Comparison of ENCODE assay signal across 10 mouse cellular contexts in the genomic region with DNA sequence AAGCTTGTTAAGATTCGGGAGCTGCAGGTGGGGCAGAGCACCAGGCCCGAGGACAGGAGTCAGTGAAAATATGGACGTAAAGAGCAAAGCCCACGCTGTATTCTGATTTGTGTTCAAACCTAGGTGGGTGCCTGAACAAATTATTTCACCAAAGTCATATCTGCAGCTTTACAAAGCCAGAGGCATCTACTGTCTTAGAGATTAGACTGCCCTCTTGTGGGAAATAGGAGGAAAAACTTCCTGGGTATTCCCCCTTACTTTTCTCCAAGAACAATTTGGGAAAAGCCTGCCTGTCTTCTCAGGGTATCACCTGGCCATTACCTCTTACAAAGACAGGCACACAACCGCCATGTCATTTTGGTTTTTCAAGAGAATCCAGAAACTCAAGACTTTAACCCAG. TPM values are rescaled to one million over a fixed set of nuclear protein-coding genes. Genes with fewer than 3 reads are reported as not detected.
DNase-seq lines count a peak whose midpoint lies in the region; ATAC-seq and TF ChIP-seq lines count a peak whose summit lies in the region.
"Had no signal": no experiment of that assay in that cellular context is flagged by ENCODE, and none has a peak within 500 bp of the region (broad histone marks: within the 10 kb centered on the region; RNA-seq: fewer than 3 reads in every experiment).

No protein-coding gene starts in this region.

- ATAC-seq in hindbrain, embryonic 13.5 days (ENCODE audit: low FRiP score): 0 out of 2 replicates have a peak, but pooled peaks have one; percentile 44
- ATAC-seq in forebrain, embryonic 16.5 days: 0 out of 2 replicates have a peak, but pooled peaks have one; percentile 31
- ATAC-seq in megakaryocyte, adult 5-6 weeks (ENCODE audit: poor library complexity, severe bottlenecking): no peak
- ATAC-seq in granulocyte monocyte progenitor cell, adult 5-6 weeks (replicated peaks; ENCODE audit: poor library complexity, severe bottlenecking): no peak

- H3K9ac ChIP-seq in hindbrain, embryonic 13.5 days: no peak overlapping the region
- H3K9ac ChIP-seq in ES-E14 (ENCODE audit: insufficient read depth, low read depth, low read length, poor library complexity, severe bottlenecking): no peak overlapping the region
- H3K9ac ChIP-seq in forebrain, embryonic 16.5 days (replicated peaks; ENCODE audit: low read depth, low read length): no peak overlapping the region

- no peaks in the 10 kb centered on the region for H3K27me3 ChIP-seq in hindbrain, embryonic 13.5 days
- no peaks in the 10 kb centered on the region for H3K27me3 ChIP-seq in hindbrain, embryonic 10.5 days (ENCODE audit: insufficient read depth, poor library complexity, severe bottlenecking)
- no peaks in the 10 kb centered on the region for H3K27me3 ChIP-seq in forebrain, embryonic 16.5 days (replicated peaks; ENCODE audit: control insufficient read depth, insufficient read depth, low read length)

- no peak overlapping the region for H3K4me2 ChIP-seq in hindbrain, embryonic 13.5 days
- H3K4me2 ChIP-seq in forebrain, embryonic 16.5 days (ENCODE audit: low read length): no peak overlapping the region

- no peak overlapping the region for H3K4me3 ChIP-seq in hindbrain, embryonic 13.5 days
- H3K4me3 ChIP-seq in hindbrain, embryonic 10.5 days: no peak overlapping the region
- no peak overlapping the region for H3K4me3 ChIP-seq in ES-E14 (ENCODE audit: insufficient read depth in 1 of 2, low read depth in 1 of 2, low read length in 2 of 2, poor library complexity in 1 of 2, severe bottlenecking in 1 of 2)
- no peak overlapping the region for H3K4me3 ChIP-seq in forebrain, embryonic 16.5 days (replicated peaks; ENCODE audit: low read length)

- no peak overlapping the region for H3K27ac ChIP-seq in hindbrain, embryonic 13.5 days
- H3K27ac ChIP-seq in hindbrain, embryonic 10.5 days: no peak overlapping the region
- H3K27ac ChIP-seq in ES-E14 (ENCODE audit: insufficient read depth, low read depth, low read length, poor library complexity, severe bottlenecking): no peak overlapping the region
- no peak overlapping the region for H3K27ac ChIP-seq in forebrain, embryonic 16.5 days (ENCODE audit: low read length)

- no peaks in the 10 kb centered on the region for H3K36me3 ChIP-seq in hindbrain, embryonic 13.5 days
- no peaks in the 10 kb centered on the region for H3K36me3 ChIP-seq in hindbrain, embryonic 10.5 days
- H3K36me3 ChIP-seq in ES-E14 (ENCODE audit: control insufficient read depth, insufficient read depth, low read length, poor library complexity, severe bottlenecking): no peaks in the 10 kb centered on the region
- no peaks in the 10 kb centered on the region for H3K36me3 ChIP-seq in forebrain, embryonic 16.5 days (ENCODE audit: control insufficient read depth, insufficient read depth)

- 65% methylated on average over 5 of the region's 5 CpGs for WGBS in hindbrain, embryonic 13.5 days
- WGBS in hindbrain, embryonic 10.5 days: 59% methylated on average over 5 of the region's 5 CpGs
- WGBS in forebrain, embryonic 16.5 days: 61% methylated on average over 5 of the region's 5 CpGs

- H3K9me3 ChIP-seq in hindbrain, embryonic 13.5 days: no peaks in the 10 kb centered on the region
- no peaks in the 10 kb centered on the region for H3K9me3 ChIP-seq in hindbrain, embryonic 10.5 days
- no peaks in the 10 kb centered on the region for H3K9me3 ChIP-seq in ES-E14 (ENCODE audit: control insufficient read depth, insufficient read depth, low read depth, low read length)
- H3K9me3 ChIP-seq in forebrain, embryonic 16.5 days (ENCODE audit: control insufficient read depth, low read length): no peaks in the 10 kb centered on the region

- no peak for DNase-seq in hindbrain, embryonic 10.5 days (ENCODE audit: low spot score)
- DNase-seq in 3T3-L1 (ENCODE audit: low read depth, low spot score) (peak; percentile 59), ES-E14 (ENCODE audit: low read depth, low spot score) (peak; percentile 15)
- DNase-seq in right cerebral cortex, adult 18-20 months: no peak
- DNase-seq: adrenal gland, postnatal 36 days had no signal

- in situ Hi-C loops in ES-E14 (cut with MboI; ENCODE audit: low sequenced_read_pairs in 2 of 2, unreplicated experiment in 2 of 2): loop anchor here (25.0 kb wide), 2 partner anchors 708 to 1383 kb away; no protein-coding TSS in a partner anchor

- H3K4me1 ChIP-seq in hindbrain, embryonic 13.5 days (replicated peaks): peaks cover 15% of the 10 kb centered on the region; the same call in 1 of the 2 replicates
- no peaks in the 10 kb centered on the region for H3K4me1 ChIP-seq in hindbrain, embryonic 10.5 days (replicated peaks)
- H3K4me1 ChIP-seq in ES-E14 (ENCODE audit: control insufficient read depth in 2 of 2, insufficient read depth in 2 of 2, low read length in 2 of 2, poor library complexity in 1 of 2): no peaks in the 10 kb centered on the region
- H3K4me1 ChIP-seq in forebrain, embryonic 16.5 days (replicated peaks; ENCODE audit: control insufficient read depth, insufficient read depth, low read length): no peaks in the 10 kb centered on the region

TF ChIP-seq in ES-E14, 5 proteins besides CTCF, POLR2A, EP300 and RAD21:
- no peak for TF ChIP-seq MAFK (IDR thresholded peaks at IDR 0.05; ENCODE audit: insufficient read depth, low read depth, low read length)
- TF ChIP-seq ZNF384 (IDR thresholded peaks at IDR 0.05; ENCODE audit: low read depth, low read length): no peak
- TF ChIP-seq ZC3H11A (IDR thresholded peaks at IDR 0.05; ENCODE audit: borderline replicate concordance, low read depth, low read length): peak; percentile 56; the same call in 1 of the 2 replicates
- TF ChIP-seq CHD2 (IDR thresholded peaks at IDR 0.05; ENCODE audit: low read depth, low read length): no peak
TF ChIP-seq in ES-E14: peak in this region for 1.

RNA-seq across cellular contexts. Expression of gene Saxo1, which starts 12.5 kb away (rescaled TPM):
- polyA plus RNA-seq in hindbrain, embryonic 13.5 days (2015; fragmentation: Nextera tagmentation; extraction: Ambion mirVana): not detected in 2 replicates
- not detected in 2 replicates for polyA plus RNA-seq in hindbrain, embryonic 10.5 days (2016; fragmentation: Nextera tagmentation; extraction: Ambion mirVana)
- total RNA-seq in ES-E14 (2012; rRNA removed): 0.21 and 0.31 TPM in 2 replicates
- not detected in 2 replicates for polyA plus RNA-seq in forebrain, embryonic 16.5 days (2015; fragmentation: Nextera tagmentation; extraction: Ambion mirVana)
- total RNA-seq in megakaryocyte, adult 5-6 weeks (2015): not detected in 2 replicates
- not detected in 2 replicates for total RNA-seq in megakaryocyte, adult 5-6 weeks (2017)
- not detected in 2 replicates for total RNA-seq in granulocyte monocyte progenitor cell, adult 5-6 weeks (2014; fragmentation: Nextera tagmentation)
- not detected in 2 replicates for total RNA-seq in granulocyte monocyte progenitor cell, adult 5-6 weeks (2017)
- total RNA-seq: adrenal gland, postnatal 36 days had no signal
- polyA plus RNA-seq: large intestine, adult 2 months had no signal

RNA-seq across cellular contexts. Expression of gene Rraga, which starts 29.9 kb away (rescaled TPM):
- polyA plus RNA-seq in hindbrain, embryonic 13.5 days (2015; fragmentation: Nextera tagmentation; extraction: Ambion mirVana): 105 and 106 TPM in 2 replicates
- polyA plus RNA-seq in hindbrain, embryonic 10.5 days (2016; fragmentation: Nextera tagmentation; extraction: Ambion mirVana): 64.2 and 73.6 TPM in 2 replicates
- 14.0 and 22.8 TPM in 2 replicates for total RNA-seq in ES-E14 (2012; rRNA removed)
- polyA plus RNA-seq in forebrain, embryonic 16.5 days (2015; fragmentation: Nextera tagmentation; extraction: Ambion mirVana): 132 and 135 TPM in 2 replicates
- total RNA-seq in megakaryocyte, adult 5-6 weeks (2015): 42.4 and 49.4 TPM in 2 replicates
- 13.0 and 19.1 TPM in 2 replicates for total RNA-seq in megakaryocyte, adult 5-6 weeks (2017)
- total RNA-seq in granulocyte monocyte progenitor cell, adult 5-6 weeks (2014; fragmentation: Nextera tagmentation): 11.2 and 16.4 TPM in 2 replicates
- 9.5 and 11.8 TPM in 2 replicates for total RNA-seq in granulocyte monocyte progenitor cell, adult 5-6 weeks (2017)

Comparison
In these comparisons a context has a peak if more than half of its experiments do, and no peak if none do; other contexts are left out.
1. ATAC-seq: peak in hindbrain, embryonic 13.5 days (single experiment) and forebrain, embryonic 16.5 days (single experiment); none in megakaryocyte, adult 5-6 weeks (single experiment) and granulocyte monocyte progenitor cell, adult 5-6 weeks (single experiment).
2. DNase-seq: peak in 3T3-L1 (single experiment) and ES-E14 (single experiment); none in hindbrain, embryonic 10.5 days (single experiment) and right cerebral cortex, adult 18-20 months (single experiment).